Mouse (Mus musculus): ENCODE data around the gene Pus1. TPM values are rescaled to one million over a fixed set of nuclear protein-coding genes. Genes with fewer than 3 reads are reported as not detected.

Pus1 gene
- polyA plus RNA-seq, 1 experiment from 2014 or later, result 23.3 TPM

DNA sequence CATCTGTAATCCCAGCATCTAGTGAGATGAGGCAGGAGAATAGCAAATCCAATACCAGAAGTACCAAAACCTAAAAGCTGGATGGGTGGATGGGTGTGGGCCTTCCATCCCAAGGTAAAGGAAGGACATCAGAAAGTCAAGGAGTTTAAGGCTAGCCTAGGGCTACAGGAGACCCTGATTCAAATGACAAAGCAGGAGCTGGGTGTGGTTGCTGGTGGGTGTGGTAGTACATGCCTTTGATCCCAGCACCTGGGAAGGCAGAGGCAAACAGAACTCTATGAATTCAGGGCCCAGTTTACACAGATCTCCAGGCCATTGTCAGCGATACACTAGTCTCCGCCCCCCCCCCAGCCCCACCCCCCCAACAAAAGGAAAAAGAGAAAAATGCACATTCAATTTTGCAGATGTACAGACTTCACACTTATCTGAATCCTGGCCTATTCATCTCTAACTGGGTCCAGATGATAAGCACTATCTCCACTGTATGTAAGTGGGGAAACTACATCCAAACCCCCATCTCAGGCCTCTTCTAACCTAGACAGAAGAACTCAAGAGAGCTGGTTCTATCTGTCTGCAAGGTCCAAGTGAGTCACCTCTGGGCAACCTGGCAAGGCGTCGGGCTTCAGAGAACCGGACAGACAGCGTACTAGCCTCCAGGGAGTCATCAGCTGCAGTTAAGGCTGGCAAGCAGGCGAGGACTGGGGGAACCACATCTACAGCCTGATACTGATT, 23.7 kb upstream of the Pus1 start:
- H3K4me2 ChIP-seq, result no peak overlapping the region
- peaks cover 37% of the 10 kb centered on the region for H3K4me1 ChIP-seq (replicated peaks)
- no peaks in the 10 kb centered on the region for H3K9me3 ChIP-seq
- no peak overlapping the region for H3K9ac ChIP-seq
- H3K27ac ChIP-seq (replicated peaks), result no peak overlapping the region
- no peak for ATAC-seq (ENCODE audit: low FRiP score, low read depth)
- no peaks in the 10 kb centered on the region for H3K27me3 ChIP-seq
- no peaks in the 10 kb centered on the region; the same call in 1 of the 2 replicates for H3K36me3 ChIP-seq
- H3K4me3 ChIP-seq, result no peak overlapping the region
- WGBS, result 81% methylated on average over 7 of the region's 7 CpGs

- Histone ChIP-seq H3K4me3 (no peak overlapping the region), H3K4me1 (replicated peaks) (peaks cover 23% of the 10 kb centered on the region), H3K36me3 (peaks cover 13% of the 10 kb centered on the region), H3K9me3 (no peaks in the 10 kb centered on the region), H3K27me3 (no peaks in the 10 kb centered on the region), H3K27ac (replicated peaks) (no peak overlapping the region), H3K9ac (no peak overlapping the region), H3K4me2 (no peak overlapping the region)
- no peak for ATAC-seq (ENCODE audit: low FRiP score, low read depth)
These were observed 22.4 kb upstream of the Pus1 start for GRCm38 (mm10) chr5:110802809-110803208.

- H3K4me2 ChIP-seq, result no peak overlapping the region
- no peak overlapping the region for H3K4me3 ChIP-seq
- 90% methylated on average over 4 of the region's 4 CpGs for WGBS
- H3K27me3 ChIP-seq, result no peaks in the 10 kb centered on the region
- H3K27ac ChIP-seq (replicated peaks), result no peak overlapping the region
- H3K9me3 ChIP-seq, result no peaks in the 10 kb centered on the region
- ATAC-seq (ENCODE audit: low FRiP score, low read depth), result no peak
- H3K36me3 ChIP-seq, result peaks cover 17% of the 10 kb centered on the region
- H3K4me1 ChIP-seq (replicated peaks), result peaks cover 17% of the 10 kb centered on the region
- H3K9ac ChIP-seq, result no peak overlapping the region
These were observed 21.7 kb upstream of the Pus1 start for GRCm38 (mm10) chr5:110802186-110802585.

DNA sequence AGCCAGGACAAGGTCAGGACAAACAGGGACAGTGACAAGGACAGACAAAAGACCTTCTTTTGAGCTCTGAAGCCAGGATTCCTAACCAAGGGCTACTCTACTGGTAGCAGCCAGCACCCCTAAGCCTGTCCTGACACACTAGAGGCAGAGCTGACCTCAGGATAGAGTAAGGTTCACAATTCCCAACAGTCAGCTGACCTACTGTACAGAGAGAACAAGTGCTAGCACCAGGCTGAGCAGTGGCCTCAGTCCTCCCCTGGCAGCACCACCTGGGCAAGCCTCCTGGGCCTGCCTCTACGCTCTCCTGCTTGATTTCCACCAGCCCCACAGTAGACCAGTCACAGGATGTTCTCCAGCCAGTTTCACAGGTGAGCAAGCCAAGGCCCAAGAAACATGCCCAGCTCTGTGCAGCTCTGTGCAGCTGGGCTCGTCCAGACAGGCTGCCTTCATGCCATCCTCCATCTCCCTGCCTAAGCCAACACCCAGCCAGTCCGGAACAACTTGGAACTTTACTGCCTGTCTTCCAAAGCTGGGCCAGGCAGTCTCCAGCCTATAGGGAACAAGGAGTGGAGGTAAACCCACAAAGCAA, 20.7 kb upstream of the Pus1 start:
- Histone ChIP-seq H3K9ac (no peak overlapping the region), H3K4me3 (no peak overlapping the region), H3K9me3 (no peaks in the 10 kb centered on the region), H3K27me3 (no peaks in the 10 kb centered on the region), H3K4me1 (replicated peaks) (peaks cover 8% of the 10 kb centered on the region), H3K36me3 (peaks cover 23% of the 10 kb centered on the region), H3K4me2 (no peak overlapping the region), H3K27ac (replicated peaks) (no peak overlapping the region)
- ATAC-seq (ENCODE audit: low FRiP score, low read depth), result no peak
- 95% methylated on average over 3 of the region's 3 CpGs for WGBS

DNA sequence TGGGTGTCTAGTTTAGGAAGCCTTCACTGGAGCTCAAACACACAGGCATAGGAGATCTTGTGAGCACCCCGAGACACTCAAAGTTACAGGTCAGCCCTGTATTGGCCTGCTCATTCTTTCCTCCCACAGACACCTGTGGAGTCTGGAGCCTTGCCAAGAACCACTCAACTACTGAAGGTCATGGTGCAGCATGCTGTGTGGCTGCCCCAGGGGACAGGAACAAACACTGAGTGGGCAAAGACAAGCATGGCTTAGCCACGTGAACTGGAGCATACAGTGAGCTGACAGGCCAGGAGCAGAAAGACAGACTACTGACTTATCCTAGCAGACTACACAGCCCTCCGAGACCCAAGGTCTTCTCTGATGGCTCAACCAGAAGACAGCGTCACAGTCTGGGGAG, 17.2 kb upstream of the Pus1 start:
- ATAC-seq (ENCODE audit: low FRiP score, low read depth), result no peak
- Histone ChIP-seq H3K9me3 (no peaks in the 10 kb centered on the region), H3K9ac (no peak overlapping the region), H3K27me3 (no peaks in the 10 kb centered on the region), H3K27ac (replicated peaks) (no peak overlapping the region), H3K36me3 (peaks cover 57% of the 10 kb centered on the region), H3K4me1 (replicated peaks) (no peaks in the 10 kb centered on the region; the same call in 1 of the 2 replicates), H3K4me3 (no peak overlapping the region), H3K4me2 (no peak overlapping the region)
- WGBS, result 65% methylated on average over 4 of the region's 4 CpGs

DNA sequence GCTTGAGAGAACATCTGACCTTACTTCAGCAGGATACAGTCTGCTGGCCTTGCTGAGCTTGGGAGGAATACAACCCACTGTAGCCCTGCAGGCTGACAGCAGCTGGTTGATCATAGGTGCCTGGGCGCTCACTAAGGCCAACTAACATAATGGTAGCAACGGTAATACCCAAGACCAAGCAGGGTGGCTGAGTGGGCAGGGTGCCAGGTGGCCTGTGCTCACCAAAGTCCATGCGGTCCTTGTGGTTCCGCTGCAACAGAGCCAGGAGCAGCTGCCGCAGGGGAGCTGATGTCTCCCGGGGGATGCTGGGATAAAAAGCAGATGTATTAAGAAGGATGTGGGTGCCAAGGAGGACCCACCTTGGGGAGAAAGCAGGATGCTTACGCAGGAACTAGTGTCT, 13.9 kb upstream of the Pus1 start:
- Histone ChIP-seq H3K36me3 (peaks cover 89% of the 10 kb centered on the region), H3K27me3 (no peaks in the 10 kb centered on the region), H3K4me1 (replicated peaks) (no peaks in the 10 kb centered on the region), H3K4me2 (no peak overlapping the region), H3K9me3 (no peaks in the 10 kb centered on the region), H3K9ac (no peak overlapping the region), H3K27ac (replicated peaks) (no peak overlapping the region), H3K4me3 (no peak overlapping the region)
- 90% methylated on average over 7 of the region's 7 CpGs for WGBS
- ATAC-seq (ENCODE audit: low FRiP score, low read depth), result no peak

- Histone ChIP-seq H3K36me3 (peaks cover 78% of the 10 kb centered on the region), H3K4me1 (replicated peaks) (no peaks in the 10 kb centered on the region), H3K4me2 (no peak overlapping the region), H3K9ac (no peak overlapping the region), H3K27ac (replicated peaks) (no peak overlapping the region), H3K9me3 (no peaks in the 10 kb centered on the region), H3K4me3 (no peak overlapping the region), H3K27me3 (no peaks in the 10 kb centered on the region)
- ATAC-seq (ENCODE audit: low FRiP score, low read depth), result peak; percentile 28; the same call in 1 of the 2 replicates
- WGBS, result 70% methylated on average over 5 of the region's 5 CpGs
These were observed 8.2 kb upstream of the Pus1 start for GRCm38 (mm10) chr5:110788684-110789083.

DNA sequence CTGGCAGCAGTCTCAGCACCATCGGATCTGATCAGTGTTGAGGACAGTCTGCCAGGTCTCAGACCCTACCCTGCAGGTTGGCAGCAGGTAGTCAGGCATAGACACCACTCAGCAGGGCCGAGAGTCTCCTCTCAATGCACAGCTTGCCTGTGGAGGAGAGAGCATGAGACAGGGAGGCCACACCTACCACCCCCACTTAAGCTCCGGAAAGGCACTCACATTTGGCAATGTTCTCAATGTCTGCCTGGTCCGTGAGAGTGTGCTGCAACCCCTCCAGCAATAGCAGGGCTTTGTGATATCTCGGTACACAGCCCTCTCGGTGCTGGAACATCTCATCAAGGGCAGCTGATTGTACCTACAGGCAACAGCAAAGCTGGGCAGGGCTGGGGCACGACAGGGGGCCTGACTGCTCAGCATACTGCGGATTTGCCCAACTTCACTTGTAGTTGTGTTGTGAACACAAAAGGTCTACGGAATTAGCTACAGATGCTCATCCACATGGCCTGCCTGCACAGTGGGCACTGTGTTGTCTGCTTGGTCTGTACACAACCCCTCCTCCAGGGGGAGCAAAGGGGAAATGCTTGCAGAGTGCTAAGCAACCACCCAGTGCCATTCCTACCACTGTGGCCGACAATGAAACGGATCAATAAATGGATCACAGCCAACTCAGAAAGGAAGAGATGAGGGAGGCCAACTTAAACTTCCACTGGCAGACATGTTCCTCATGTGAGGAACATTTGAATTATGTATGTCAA, 5.8 kb upstream of the Pus1 start:
- H3K27me3 ChIP-seq, result no peaks in the 10 kb centered on the region
- 0 out of 2 replicates have a peak, but pooled peaks cover under 1% of the 10 kb centered on the region for H3K4me1 ChIP-seq (replicated peaks)
- WGBS, result 81% methylated on average over 11 of the region's 11 CpGs
- no peaks in the 10 kb centered on the region for H3K9me3 ChIP-seq
- H3K9ac ChIP-seq, result no peak overlapping the region
- H3K4me3 ChIP-seq, result no peak overlapping the region
- H3K27ac ChIP-seq (replicated peaks), result no peak overlapping the region
- ATAC-seq (ENCODE audit: low FRiP score, low read depth), result no peak
- H3K36me3 ChIP-seq, result peaks cover 54% of the 10 kb centered on the region
- no peak overlapping the region for H3K4me2 ChIP-seq

GRCm38 (mm10) chr5:110783150-110783549, 2.7 kb upstream of the Pus1 start:
- Histone ChIP-seq H3K4me3 (no peak overlapping the region), H3K9me3 (no peaks in the 10 kb centered on the region), H3K4me2 (no peak overlapping the region), H3K4me1 (replicated peaks) (peaks cover 24% of the 10 kb centered on the region), H3K9ac (no peak overlapping the region), H3K36me3 (peaks cover 25% of the 10 kb centered on the region), H3K27me3 (no peaks in the 10 kb centered on the region), H3K27ac (replicated peaks) (no peak overlapping the region)
- no peak for ATAC-seq (ENCODE audit: low FRiP score, low read depth)
- 72% methylated on average over 8 of the region's 8 CpGs for WGBS

DNA sequence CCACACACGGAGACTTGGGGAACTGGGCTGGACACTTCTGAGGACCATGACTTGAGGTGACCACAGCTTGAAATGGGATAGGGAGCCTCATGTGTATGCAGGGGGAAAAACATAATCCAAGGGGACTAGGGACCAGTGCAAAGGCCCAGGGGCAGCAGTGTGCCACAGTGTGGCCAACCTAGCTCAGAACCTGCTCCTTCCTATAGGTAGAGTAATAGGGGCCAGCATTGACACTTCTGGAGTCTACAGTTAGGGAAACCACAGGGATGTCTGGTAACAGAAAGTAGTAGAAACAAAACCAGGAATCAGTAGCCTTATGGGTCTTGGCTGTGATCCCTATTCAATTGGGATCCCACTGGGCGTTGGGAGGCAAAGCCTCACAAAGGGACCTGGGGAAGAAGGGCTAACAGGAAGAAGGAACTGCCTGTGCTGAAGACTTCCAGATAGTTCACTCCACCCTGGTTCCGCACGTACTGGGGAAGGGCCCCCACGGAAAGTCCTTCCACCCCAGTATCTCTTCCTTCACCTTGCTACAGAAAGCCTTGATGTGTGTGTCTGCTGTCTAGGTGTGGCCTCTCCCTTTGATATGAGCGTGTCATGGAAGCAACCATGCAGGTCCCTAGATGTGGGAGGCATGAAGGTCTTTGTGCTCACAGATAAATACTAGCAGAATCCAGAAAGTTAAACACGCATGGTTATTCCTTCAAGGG, 1.2 kb upstream of the Pus1 start:
- no peaks in the 10 kb centered on the region for H3K27me3 ChIP-seq
- 89% methylated on average over 7 of the region's 7 CpGs for WGBS
- no peak overlapping the region for H3K9ac ChIP-seq
- H3K4me3 ChIP-seq, result no peak overlapping the region
- no peak overlapping the region for H3K4me2 ChIP-seq
- ATAC-seq (ENCODE audit: low FRiP score, low read depth), result no peak
- no peak overlapping the region for H3K27ac ChIP-seq (replicated peaks)
- no peaks in the 10 kb centered on the region for H3K9me3 ChIP-seq
- H3K36me3 ChIP-seq, result peaks cover 12% of the 10 kb centered on the region
- H3K4me1 ChIP-seq (replicated peaks), result peaks cover 24% of the 10 kb centered on the region

GRCm38 (mm10) chr5:110780761-110781528, 486 bp upstream of the Pus1 start:
- Histone ChIP-seq H3K9ac (peak overlapping the region; percentile 69), H3K4me1 (replicated peaks) (peaks cover 24% of the 10 kb centered on the region), H3K27me3 (no peaks in the 10 kb centered on the region), H3K4me3 (peak overlapping the region; percentile 81), H3K36me3 (peaks cover 11% of the 10 kb centered on the region), H3K4me2 (peak overlapping the region; percentile 91), H3K27ac (replicated peaks) (peak overlapping the region; percentile 45; the same call in 1 of the 2 replicates), H3K9me3 (no peaks in the 10 kb centered on the region)
- WGBS, result 54% methylated on average over 10 of the region's 10 CpGs
- peak; percentile 75; the same call in 1 of the 2 replicates for ATAC-seq (ENCODE audit: low FRiP score, low read depth)

All from hindbrain, embryonic 15.5 days (tissue).